In the genomic region with DNA sequence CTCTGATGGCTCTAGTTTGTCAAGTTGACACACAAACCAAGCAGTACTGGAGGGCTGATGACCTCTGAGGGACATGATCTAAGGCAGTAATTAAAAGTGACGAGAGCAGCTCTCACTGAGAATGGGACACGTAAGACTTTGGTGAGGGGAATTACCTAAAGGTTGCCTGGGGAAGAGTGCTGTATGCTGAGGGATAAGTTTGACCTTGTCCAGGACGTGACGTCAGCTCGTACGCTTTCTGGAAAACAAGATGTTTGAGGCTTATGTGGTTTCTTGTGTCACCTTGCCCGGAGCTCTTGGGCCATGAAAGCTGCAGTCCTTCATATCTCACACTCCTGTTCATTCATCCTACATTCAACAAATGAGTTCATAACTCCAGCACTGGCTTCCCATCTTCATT, we compare ENCODE assay signal across 13 mouse cellular contexts.
"Had no signal": no experiment of that assay in that cellular context is flagged by ENCODE, and none has a peak within 500 bp of the region (broad histone marks: within the 10 kb centered on the region; RNA-seq: fewer than 3 reads in every experiment).

No protein-coding gene starts in this region.

- DNase-seq: kidney, adult 11 months; kidney, adult 8-10 months; kidney, postnatal 10 days; kidney, postnatal 36 days; left cerebral cortex, postnatal 4 days; lung, adult 18-20 months; lung, postnatal 14 days; lung, postnatal 4 days; right cerebral cortex, adult 18-20 months; right cerebral cortex, postnatal 14 days; right cerebral cortex, postnatal 4 days; thymus, adult 2 months; thymus, postnatal 25 days had no signal
